Mouse (Mus musculus) spleen, adult 18-20 months (tissue): Measurements from ENCODE around the gene Ppp6r2.

ENCODE experiments used
- DNase-seq, 2 experiments: peaks; one replicate each; pipeline ENCODE4 v3.0.0; 2022; ENCODE audit warnings: mixed read lengths in 2 of 2

The Ppp6r2 gene

GRCm38 (mm10) chr15:89210915-89211715, at the start of gene Ppp6r2:
Ppp6r2 (plus strand) TSS chr15:89211553.
- peak; percentile 67 to 80 for DNase-seq

GRCm38 (mm10) chr15:89165478-89165877, 45.9 kb upstream of the Ppp6r2 start:
- no peak for DNase-seq

DNA sequence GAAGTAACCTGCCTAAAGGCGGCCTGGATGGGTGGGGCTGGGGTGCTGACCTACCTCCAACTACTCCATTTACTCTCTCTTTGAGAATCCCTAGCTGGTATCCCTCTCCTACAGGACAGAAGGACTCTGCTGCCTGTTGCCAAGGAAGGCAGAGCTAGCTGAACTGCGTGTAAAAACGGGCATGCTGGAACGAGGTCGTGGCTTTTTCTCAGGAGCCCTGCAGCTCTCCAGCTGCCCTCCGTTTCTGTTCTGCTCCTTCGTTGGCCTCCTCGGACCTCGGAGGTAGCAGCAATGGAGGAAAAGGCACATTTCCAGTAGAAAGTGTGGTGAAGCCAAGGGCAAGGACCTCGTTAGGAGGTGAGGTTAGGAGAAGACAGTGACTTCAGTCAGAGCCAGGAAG, 42.4 kb upstream of the Ppp6r2 start:
- no peak for DNase-seq

DNA sequence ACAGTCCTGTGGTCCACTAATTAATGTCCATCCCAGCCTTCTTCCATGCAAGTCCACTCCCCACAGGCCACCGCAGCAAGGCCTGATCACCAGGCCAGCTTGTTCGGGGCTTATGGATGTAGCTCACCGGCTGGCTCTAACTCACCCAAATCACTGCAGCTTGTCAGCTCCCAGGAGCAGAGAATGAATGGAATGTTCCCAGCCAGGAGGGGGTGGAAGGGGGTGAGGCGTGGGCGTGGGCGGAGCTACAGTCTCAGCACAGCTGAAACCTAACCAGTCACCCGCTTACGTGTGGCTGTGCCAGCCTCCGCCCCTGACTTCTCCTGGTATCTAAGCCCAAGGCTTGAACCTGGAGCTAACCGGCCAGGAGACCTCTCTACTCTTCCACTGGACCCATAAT, 41.9 kb upstream of the Ppp6r2 start:
- DNase-seq: peak in 1 of 2 experiments; percentile 20

DNA sequence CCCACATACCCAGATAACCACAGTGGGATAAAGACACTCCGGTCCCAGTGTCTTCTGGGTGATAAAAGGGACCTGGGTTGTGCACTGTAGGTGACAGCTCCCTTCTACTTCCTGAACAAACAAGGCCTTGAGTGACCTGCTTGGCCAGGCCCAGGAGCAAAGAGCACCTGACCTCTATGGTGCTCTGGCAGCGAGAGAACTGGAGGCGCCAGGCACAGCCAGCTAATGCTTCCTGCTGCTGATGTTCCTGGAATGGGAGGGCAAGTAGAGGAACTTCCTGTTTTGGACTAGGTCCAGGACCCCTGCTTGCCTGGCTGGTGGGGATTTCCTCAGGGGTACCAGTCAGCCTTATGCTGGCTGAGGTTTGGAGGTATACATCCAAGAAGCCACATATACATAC, 41.3 kb upstream of the Ppp6r2 start:
- no peak for DNase-seq

DNA sequence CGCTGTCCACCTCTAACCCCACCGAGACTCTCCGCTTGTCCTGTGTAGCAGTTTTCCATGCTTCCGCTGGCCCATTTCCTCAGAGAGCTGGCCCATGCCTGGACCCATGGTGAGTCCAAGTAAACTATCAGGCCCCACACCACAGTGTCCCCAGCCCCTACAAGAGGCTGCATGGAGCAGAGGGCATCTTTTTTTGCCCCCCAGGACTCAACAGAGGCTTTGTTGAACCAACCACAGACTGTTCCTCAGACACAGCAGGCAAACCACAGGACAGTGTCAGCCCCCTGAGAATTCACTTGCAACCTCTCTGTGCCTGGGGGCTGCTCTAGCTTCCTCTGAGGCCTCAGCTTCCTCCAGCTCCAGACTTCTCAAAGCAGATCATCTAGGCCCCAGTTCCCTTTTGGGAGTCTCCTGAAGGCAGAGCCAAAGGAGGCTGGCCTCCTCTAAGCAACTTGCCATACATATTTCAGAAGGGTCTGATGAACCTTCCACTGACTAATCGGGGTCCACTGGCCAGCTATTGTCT, 39.8 kb upstream of the Ppp6r2 start:
- no peak for DNase-seq

DNA sequence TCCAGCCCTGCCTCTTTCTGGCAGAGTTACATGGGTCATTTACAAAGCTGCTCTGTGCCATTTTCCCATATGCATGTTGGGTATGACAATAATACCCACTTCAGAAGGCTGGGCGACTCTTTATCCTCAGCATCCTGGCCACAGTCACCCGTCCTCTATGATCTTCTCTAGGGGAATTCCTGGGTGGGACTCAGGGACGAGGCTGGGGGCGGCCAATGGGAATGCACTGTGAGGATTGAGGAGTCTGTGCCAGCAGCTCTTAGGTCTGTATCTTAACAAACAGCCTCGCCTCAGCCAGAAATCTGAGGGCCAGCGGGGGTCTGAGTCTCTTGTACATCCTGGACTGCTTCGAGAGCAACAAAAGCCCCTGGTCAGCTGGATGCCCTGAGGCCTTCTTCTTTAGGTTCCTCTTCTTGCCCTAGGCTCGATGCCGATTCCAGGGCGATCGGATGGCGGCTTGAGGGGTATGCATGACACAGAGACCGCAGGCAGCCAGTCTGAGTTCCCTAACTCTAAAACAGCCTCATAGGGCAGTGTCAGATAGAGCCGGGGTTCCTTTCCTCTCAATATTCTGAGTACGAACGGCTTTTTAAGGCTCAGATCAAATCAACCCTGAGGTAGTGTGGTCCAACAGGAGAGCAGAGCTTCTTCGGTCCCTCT, 38.9 kb upstream of the Ppp6r2 start:
- DNase-seq: peak in 1 of 2 experiments; percentile 14

- DNase-seq: peak in 1 of 2 experiments; percentile 55
These were observed 38.1 kb upstream of the Ppp6r2 start for GRCm38 (mm10) chr15:89173024-89173905.

GRCm38 (mm10) chr15:89173906-89174214, 37.5 kb upstream of the Ppp6r2 start:
- peak in 1 of 2 experiments; percentile 55 for DNase-seq

DNA sequence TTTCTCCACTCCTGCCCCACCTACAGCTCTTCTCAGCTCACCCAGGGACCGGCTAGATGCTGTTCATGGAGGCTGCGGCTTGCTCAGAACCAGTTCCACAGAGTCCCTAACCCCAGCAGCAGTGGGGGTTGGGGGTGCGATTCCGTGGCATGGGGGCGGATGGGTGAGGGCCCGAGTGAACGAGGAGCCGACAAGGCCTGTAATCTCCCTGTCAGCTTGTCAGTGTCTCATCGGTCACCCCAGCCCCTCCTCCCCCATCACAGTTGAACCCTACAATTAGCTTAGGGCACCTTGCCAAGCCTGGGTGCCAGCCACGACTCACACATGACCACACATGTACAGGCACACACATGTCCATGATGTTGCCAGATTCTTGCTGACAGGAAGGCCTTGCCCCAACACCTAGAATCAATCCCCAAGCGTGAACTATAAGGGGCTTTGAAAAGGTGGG, 36.4 kb upstream of the Ppp6r2 start:
- no peak for DNase-seq

DNA sequence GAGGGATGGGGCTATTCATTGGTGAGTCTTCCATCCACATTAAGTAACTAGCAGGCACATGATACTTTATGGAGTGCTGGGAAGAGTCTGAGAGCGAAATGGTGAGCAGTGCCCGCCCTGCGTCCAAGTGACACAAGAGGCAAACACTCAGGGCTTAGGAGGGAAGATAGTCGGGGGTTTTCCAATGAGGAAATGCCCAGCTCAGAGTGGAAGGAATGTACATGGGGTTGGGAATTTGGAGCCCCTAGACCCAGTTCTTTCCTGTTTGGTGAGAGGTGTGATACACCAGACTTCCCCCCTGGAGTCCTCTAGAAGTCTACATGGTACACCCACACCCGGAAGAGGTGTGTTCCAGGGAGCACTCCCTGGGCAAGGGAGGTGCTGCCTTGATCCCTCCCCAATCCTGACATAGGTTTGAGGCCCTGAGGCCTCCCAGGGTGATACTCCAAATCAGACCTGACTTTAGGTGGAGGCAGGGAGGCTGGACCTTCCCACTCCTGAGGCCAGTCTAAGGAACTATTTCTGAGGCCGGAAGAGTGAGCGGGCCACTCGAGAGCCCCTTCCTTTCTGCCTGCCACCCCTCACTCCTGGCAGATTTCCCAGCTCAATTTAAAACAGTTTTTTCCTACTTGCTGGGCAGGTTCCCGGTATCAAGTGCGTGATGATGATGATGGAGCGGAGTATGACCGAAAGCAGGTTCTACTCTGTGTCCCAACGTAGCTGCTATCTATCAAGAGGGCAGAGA, 35.8 kb upstream of the Ppp6r2 start:
- no peak for DNase-seq

- DNase-seq: peak; percentile 59 to 68
These were observed 34.2 kb upstream of the Ppp6r2 start for GRCm38 (mm10) chr15:89177121-89177520.

DNA sequence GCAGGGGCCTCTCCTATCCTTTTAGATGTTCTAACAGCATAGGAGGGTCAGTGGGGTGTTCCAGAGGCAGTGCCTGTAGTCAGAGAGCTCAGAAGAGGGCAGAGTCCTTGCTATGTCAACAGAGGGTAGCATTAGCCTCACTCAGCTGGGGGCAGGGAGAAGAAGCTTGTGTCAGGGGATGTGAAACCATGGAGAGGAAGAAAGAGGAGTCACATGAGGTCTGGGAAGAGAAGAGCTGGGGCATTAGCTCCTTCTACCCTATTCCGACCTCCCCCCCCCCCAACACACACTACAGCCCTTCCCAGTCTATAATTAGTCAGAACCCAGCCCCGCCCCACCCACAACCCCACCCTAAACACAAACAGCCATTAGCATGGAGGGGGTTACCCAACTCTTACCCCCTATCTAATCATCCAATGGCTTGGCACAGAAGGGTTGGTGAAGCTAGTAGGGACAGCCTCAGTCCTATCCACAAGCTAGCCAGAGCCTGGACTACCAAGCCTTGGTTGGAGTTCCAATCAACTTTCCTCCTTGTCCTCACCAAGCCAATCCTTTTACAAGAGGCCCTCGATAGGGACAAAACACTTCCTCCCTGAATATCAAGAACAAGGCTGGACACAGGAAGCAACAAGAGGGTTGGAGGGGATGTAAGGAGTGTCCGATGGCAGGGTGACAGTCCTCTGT, 33.6 kb upstream of the Ppp6r2 start:
- DNase-seq: peak in 1 of 2 experiments; percentile 14

DNA sequence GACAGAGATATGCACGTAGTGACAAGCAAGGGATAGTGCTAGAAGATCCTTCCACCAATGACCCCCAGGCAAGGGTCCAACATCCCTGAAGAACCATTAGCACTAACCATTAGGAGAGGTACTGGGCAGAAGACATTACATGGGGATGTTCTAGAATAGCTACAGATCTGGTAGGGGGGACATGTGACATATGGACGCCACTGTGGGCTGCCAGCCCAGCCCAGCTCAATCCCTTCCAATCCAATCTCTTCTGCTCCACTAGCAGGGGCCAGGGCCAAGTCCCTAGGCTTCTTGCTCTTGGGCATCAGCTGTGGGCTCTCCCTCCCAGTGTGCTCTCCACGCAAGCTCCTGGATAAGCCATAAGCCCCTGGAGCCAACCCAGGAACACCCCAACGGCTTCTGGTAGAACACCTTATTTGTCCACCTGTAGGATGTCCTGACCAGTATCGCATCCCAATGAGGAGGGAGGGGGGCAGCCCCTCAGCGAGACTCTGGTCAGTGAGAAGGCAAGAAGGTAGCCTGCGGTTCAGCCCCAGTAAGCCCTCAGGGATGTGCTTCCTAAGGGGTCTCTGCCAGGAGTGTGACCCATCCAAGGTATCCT, 33.0 kb upstream of the Ppp6r2 start:
- DNase-seq: no peak

DNA sequence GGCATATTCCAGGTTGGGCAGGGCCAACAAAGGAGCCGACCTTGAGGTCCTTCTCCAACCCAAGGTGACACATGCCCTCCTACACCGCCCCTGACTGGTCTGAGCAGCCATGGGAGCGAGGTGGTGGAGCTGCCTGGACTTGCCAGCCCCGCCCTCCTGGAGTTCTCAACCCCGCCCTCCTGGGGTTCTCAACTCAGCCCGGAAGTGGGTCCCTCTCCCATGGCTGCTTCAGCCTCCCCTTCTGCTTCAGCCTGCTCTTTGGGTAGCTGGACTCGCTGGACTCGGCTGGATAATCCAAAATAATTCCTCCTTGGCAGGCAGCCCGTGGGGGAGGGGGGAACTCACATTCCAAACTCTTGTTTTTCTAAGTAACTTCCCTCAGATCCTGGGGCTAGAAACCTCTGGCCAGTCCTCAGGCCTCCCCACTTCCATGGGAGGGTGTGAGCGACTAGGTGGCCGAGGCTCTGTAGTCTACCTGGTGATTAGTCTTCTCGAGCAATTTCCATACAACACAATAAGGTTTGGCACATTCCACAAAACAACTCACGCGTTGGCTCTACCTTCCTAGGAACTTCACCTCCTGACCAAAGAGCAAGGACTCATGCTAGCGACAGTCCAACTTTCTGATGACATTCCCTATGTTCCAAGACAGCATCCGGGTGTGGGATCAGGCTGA, 32.3 kb upstream of the Ppp6r2 start:
- DNase-seq: peak in 1 of 2 experiments; percentile 36

DNA sequence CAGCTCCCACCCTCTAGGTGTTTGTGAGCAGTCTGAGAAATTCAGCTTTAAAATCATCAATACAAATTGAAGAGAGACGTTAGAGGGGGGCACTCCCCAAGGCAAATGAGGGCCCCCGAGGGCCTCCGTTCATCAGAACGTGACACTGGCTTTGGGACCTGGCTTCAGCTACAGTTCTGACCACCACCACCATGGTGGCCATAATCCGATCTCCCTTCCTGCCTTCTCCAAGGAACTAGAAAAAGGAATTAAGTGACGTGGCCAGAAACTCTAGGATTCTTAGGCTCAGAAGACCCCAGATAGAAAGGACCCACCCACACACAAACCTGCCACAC, 31.8 kb upstream of the Ppp6r2 start:
- DNase-seq: no peak

DNA sequence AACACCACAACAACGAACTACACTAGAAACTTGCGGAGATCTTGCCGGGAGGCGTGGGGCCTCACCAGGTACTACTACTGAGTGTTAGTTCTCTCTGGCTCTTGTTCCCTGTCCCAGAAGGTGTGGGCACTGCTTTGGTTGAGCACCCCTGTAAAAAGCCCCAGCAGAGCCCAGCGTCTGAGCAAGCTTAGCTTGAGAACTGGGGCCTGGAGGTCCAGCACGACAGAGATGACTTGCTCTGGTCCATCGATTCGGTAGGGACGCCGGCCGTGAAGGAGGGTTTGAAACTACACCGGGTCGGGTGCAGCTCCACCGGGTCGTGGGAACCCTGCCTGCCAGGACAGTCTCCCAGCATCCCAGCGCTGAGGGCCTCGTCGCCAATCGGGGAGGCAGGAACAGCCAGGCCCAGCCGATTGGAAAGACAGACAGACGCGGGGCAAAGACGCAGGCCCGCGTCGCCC, 31.2 kb upstream of the Ppp6r2 start:
- no peak for DNase-seq

DNA sequence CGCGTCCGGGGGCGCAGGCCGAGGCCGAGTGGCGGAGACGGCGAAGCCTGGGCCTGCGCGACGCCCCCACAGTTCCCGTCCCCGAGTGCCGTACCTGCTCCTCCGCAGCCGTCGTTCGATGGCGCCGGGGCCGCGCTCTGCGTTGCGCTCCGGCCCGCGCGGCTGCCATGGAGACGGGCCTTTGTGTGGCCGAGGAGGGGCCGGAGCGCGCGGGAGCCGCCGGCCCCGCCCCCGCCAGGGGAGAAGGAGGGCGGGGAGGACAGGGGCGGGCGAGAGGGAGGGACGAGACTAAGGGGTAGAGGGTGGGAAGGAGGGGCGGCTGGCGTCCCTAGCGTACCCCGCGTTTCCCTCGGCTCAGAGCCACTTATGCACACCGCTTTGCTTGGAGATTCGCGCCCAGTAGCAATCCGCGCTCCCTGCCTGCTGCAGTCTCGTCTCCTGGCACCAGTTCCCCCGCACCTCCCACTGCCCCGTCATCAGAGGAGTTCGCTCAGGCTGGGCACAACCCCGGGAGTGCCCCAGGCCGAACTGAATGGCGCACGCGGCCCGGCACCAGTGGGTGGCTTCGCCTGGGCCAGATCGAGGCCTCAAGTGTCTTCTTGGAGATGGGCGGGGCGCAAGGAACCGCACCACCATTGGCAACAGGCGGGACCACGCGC, 30.7 kb upstream of the Ppp6r2 start, which contains the start of gene Plxnb2:
TSS of gene Plxnb2 (minus strand) at position 218 of the 659 bp plus-strand sequence.
- DNase-seq: peak; percentile 39 to 52

DNA sequence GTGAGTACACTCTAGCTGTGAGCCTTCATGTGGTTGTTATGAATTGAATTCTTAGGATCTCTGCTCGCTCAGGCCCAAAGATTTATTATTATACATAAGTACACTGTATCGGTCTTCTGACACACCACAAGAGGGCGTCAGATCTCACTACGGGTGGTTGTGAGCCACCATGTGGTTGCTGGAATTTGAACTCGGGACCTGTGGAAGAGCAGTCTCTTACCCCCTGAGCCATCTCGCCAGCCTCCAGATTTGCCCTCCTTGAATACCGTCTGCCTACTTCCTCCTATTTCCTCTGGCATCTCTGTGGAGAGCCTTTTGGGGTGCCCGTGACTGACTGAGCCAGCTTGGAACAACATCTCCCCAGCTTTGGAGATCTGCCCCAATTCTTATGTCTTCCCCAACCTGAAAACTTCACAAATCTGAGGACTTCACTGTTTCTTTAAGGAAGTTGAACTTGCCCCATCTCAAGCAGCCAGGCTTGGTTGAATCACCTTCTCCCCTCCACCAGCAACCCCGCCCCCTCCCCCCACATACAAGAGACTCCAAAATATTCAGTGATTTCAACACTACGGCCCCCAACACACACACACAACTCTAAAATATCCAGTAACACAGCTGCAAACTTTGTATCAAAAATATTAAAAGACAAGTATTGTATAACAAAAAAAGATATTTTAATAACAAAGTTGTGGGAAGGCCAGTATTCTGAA, 29.6 kb upstream of the Ppp6r2 start:
- no peak for DNase-seq
